Mouse (Mus musculus): ENCODE data around the gene Jmjd8.

GRCm38 (mm10) chr17:25810890-25811289, 17.8 kb upstream of the Jmjd8 start:
- TF ChIP-seq CTCF (IDR thresholded peaks at IDR 0.05; ENCODE audit: control insufficient read depth, insufficient read depth, insufficient replicate concordance, low read depth, low read length) (no peak), POLR2A (IDR thresholded peaks at IDR 0.05; ENCODE audit: control insufficient read depth, low read depth, low read length) (no peak)

Measured in testis, adult 2 months (tissue).